Mouse (Mus musculus): ENCODE data around the gene Ass1.
"Not testable (repeated sequence)": the region's sequence is repeated elsewhere in the genome, so short reads cannot be mapped to it uniquely, and the experiment has no call there.

Gene Ass1

GRCm38 (mm10) chr2:31537054-31537453 is 67.0 kb downstream of the Ass1 start:
- DNase-seq (ENCODE audit: low spot score in 2 of 2): no peak

GRCm38 (mm10) chr2:31538745-31539144 is 68.7 kb downstream of the Ass1 start:
- DNase-seq (ENCODE audit: low spot score in 2 of 2): no peak

- no peak for DNase-seq (ENCODE audit: low spot score in 2 of 2)
These were observed 71.6 kb downstream of the Ass1 start for GRCm38 (mm10) chr2:31541581-31541980.

GRCm38 (mm10) chr2:31547726-31548125 is 77.7 kb downstream of the Ass1 start:
- no peak for DNase-seq (ENCODE audit: low spot score in 2 of 2)

GRCm38 (mm10) chr2:31550503-31550902 is 80.5 kb downstream of the Ass1 start:
- no peak for DNase-seq (ENCODE audit: low spot score in 2 of 2)

- DNase-seq (ENCODE audit: low spot score in 2 of 2): not testable (repeated sequence)
These were observed 81.3 kb downstream of the Ass1 start for GRCm38 (mm10) chr2:31551351-31551750.

- no peak for DNase-seq (ENCODE audit: low spot score in 2 of 2)
These were observed 82.0 kb downstream of the Ass1 start for GRCm38 (mm10) chr2:31551971-31552370.

GRCm38 (mm10) chr2:31554619-31555018 is 84.6 kb downstream of the Ass1 start:
- no peak for DNase-seq (ENCODE audit: low spot score in 2 of 2)
